Mouse (Mus musculus): ENCODE results near the gene Abcc1. TPM values are rescaled to one million over a fixed set of nuclear protein-coding genes. Genes with fewer than 3 reads are reported as not detected.

Abcc1 gene
- polyA plus RNA-seq, 1 experiment: 9.1 TPM

DNA sequence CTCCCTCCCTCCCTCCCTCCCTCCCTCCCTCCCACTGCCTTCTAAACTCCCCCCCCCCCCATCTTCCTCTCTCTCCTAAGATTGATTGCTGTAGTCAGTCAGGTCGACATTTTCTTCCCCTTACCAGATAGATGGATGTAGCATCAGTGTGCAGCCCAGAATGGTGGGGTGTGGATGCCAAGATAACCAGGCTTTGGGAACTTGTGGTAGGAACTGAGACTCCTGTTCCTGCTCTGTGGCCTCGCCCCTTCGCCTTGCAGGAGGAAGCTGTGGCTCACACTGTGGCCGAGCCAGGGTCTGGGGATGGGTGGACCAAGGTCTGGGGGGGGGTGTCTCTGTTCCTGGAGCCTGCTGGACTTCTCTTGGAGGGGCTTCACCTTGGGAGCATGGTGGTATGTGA is 4.1 kb downstream of the Abcc1 start:
- whole genome bisulfite sequencing: 5% methylated on average over 4 of the region's 4 CpGs
- no peak for TF ChIP-seq CTCF (IDR thresholded peaks at IDR 0.05; ENCODE audit: control insufficient read depth, insufficient read depth, low read length)
- TF ChIP-seq POLR2A (IDR thresholded peaks at IDR 0.05; ENCODE audit: borderline replicate concordance, control insufficient read depth, low read depth, low read length): no peak
- Histone ChIP-seq H3K4me3 (replicated peaks; ENCODE audit: control insufficient read depth, low read depth, low read length) (no peak overlapping the region), H3K27ac (ENCODE audit: control insufficient read depth, insufficient read depth, low read depth, low read length, poor library complexity) (no peak overlapping the region), H3K4me1 (ENCODE audit: control insufficient read depth, insufficient read depth, low read length) (peaks cover 2% of the 10 kb centered on the region; the same call in 1 of the 2 replicates)

GRCm38 (mm10) chr16:14366017-14366416 is 4.7 kb downstream of the Abcc1 start:
- TF ChIP-seq POLR2A (IDR thresholded peaks at IDR 0.05; ENCODE audit: borderline replicate concordance, control insufficient read depth, low read depth, low read length) (no peak), CTCF (IDR thresholded peaks at IDR 0.05; ENCODE audit: control insufficient read depth, insufficient read depth, low read length) (no peak)
- 88% methylated on average over 1 of the region's 1 CpGs for WGBS
- Histone ChIP-seq H3K4me3 (replicated peaks; ENCODE audit: control insufficient read depth, low read depth, low read length) (no peak overlapping the region), H3K27ac (ENCODE audit: control insufficient read depth, insufficient read depth, low read depth, low read length, poor library complexity) (no peak overlapping the region), H3K4me1 (ENCODE audit: control insufficient read depth, insufficient read depth, low read length) (peaks cover 2% of the 10 kb centered on the region; the same call in 1 of the 2 replicates)

- Histone ChIP-seq H3K27ac (ENCODE audit: control insufficient read depth, insufficient read depth, low read depth, low read length, poor library complexity) (no peak overlapping the region), H3K4me3 (replicated peaks; ENCODE audit: control insufficient read depth, low read depth, low read length) (no peak overlapping the region), H3K4me1 (ENCODE audit: control insufficient read depth, insufficient read depth, low read length) (no peaks in the 10 kb centered on the region)
- no peak for TF ChIP-seq POLR2A (IDR thresholded peaks at IDR 0.05; ENCODE audit: borderline replicate concordance, control insufficient read depth, low read depth, low read length)
- no peak for TF ChIP-seq CTCF (IDR thresholded peaks at IDR 0.05; ENCODE audit: control insufficient read depth, insufficient read depth, low read length)
- WGBS: 89% methylated on average over 1 of the region's 1 CpGs
These were observed 10.0 kb downstream of the Abcc1 start for GRCm38 (mm10) chr16:14371367-14371766.

DNA sequence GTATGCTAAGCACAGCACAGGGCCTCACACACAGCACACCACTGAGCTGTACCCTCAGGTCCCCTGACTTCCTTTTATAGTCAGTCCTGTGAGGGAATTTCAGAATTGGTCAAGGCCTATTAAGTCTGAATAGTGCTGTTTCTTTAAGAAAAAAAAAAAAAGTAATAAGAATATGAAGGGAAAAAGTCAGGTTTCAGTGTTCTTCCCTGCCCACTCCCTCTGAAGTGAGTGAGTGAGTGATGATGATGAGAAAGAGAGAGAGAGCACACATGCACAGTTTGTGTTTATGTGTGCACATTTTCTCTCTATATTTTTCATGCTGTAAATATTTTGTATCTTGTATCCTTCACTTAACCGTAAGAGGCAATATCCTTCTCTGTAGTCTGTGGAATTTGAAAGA is 11.0 kb downstream of the Abcc1 start:
- 9% methylated on average over 1 of the region's 1 CpGs for WGBS
- H3K27ac ChIP-seq (ENCODE audit: control insufficient read depth, insufficient read depth, low read depth, low read length, poor library complexity): no peak overlapping the region
- no peak overlapping the region for H3K4me3 ChIP-seq (replicated peaks; ENCODE audit: control insufficient read depth, low read depth, low read length)
- no peaks in the 10 kb centered on the region for H3K4me1 ChIP-seq (ENCODE audit: control insufficient read depth, insufficient read depth, low read length)
- TF ChIP-seq CTCF (IDR thresholded peaks at IDR 0.05; ENCODE audit: control insufficient read depth, insufficient read depth, low read length) (no peak), POLR2A (IDR thresholded peaks at IDR 0.05; ENCODE audit: borderline replicate concordance, control insufficient read depth, low read depth, low read length) (no peak)

- H3K4me1 ChIP-seq (ENCODE audit: control insufficient read depth, insufficient read depth, low read length): no peaks in the 10 kb centered on the region
- H3K4me3 ChIP-seq (replicated peaks; ENCODE audit: control insufficient read depth, low read depth, low read length): no peak overlapping the region
- no peak overlapping the region for H3K27ac ChIP-seq (ENCODE audit: control insufficient read depth, insufficient read depth, low read depth, low read length, poor library complexity)
- 29% methylated on average over 4 of the region's 4 CpGs for WGBS
- TF ChIP-seq POLR2A (IDR thresholded peaks at IDR 0.05; ENCODE audit: borderline replicate concordance, control insufficient read depth, low read depth, low read length): no peak
- TF ChIP-seq CTCF (IDR thresholded peaks at IDR 0.05; ENCODE audit: control insufficient read depth, insufficient read depth, low read length): no peak
These were observed 11.5 kb downstream of the Abcc1 start for GRCm38 (mm10) chr16:14372817-14373301.

DNA sequence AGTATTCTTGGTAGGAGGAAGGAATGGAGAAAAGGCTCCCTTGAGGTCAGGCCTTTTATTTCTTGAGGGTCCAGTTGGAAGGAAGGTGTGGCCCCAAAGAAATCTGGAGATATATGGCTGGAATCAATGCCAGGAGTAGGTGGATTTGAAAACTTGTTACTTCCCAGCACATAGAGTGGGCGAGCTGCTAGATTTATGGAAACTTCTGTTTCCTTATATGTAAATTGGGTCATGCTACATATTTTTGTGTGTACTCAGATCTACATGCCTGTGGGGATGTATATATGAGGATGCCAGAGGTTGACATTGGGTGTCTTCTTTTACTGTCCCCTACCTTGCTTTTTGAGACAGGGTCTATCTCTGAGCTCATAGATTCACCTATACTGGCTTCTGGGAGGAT is 14.6 kb downstream of the Abcc1 start:
- 84% methylated on average over 1 of the region's 1 CpGs for WGBS
- H3K4me1 ChIP-seq (ENCODE audit: control insufficient read depth, insufficient read depth, low read length): peaks cover 8% of the 10 kb centered on the region

GRCm38 (mm10) chr16:14376352-14376751 is 15.0 kb downstream of the Abcc1 start:
- TF ChIP-seq POLR2A (IDR thresholded peaks at IDR 0.05; ENCODE audit: borderline replicate concordance, control insufficient read depth, low read depth, low read length) (no peak), CTCF (IDR thresholded peaks at IDR 0.05; ENCODE audit: control insufficient read depth, insufficient read depth, low read length) (no peak)
- Histone ChIP-seq H3K4me3 (replicated peaks; ENCODE audit: control insufficient read depth, low read depth, low read length) (no peak overlapping the region), H3K27ac (ENCODE audit: control insufficient read depth, insufficient read depth, low read depth, low read length, poor library complexity) (no peak overlapping the region), H3K4me1 (ENCODE audit: control insufficient read depth, insufficient read depth, low read length) (peaks cover 8% of the 10 kb centered on the region)
- WGBS: 79% methylated on average over 2 of the region's 2 CpGs

More for the DNA sequence above, 14.6 kb downstream of the Abcc1 start:
- Histone ChIP-seq H3K27ac (ENCODE audit: control insufficient read depth, insufficient read depth, low read depth, low read length, poor library complexity) (no peak overlapping the region), H3K4me3 (replicated peaks; ENCODE audit: control insufficient read depth, low read depth, low read length) (no peak overlapping the region)
- no peak for TF ChIP-seq POLR2A (IDR thresholded peaks at IDR 0.05; ENCODE audit: borderline replicate concordance, control insufficient read depth, low read depth, low read length)
- no peak for TF ChIP-seq CTCF (IDR thresholded peaks at IDR 0.05; ENCODE audit: control insufficient read depth, insufficient read depth, low read length)

DNA sequence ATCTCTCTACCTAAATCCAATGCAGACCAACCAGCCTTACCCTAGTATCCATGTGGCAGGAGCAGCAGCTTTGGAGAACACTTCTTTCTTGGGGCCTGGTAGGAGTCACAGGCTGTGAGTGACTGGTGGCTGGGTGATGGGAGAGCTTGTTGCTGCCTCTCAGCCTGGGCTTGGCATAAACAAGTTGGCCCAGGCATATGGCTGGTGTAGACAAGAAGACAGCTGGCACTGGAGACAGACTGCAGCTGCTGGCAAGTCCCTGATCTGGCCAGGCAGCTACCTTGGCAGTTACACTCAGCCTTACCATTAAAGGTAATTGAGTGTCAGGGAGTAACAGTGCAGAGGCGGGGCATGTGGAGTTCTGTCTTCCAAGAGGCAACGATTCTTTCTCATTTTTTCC is 16.0 kb downstream of the Abcc1 start:
- TF ChIP-seq POLR2A (IDR thresholded peaks at IDR 0.05; ENCODE audit: borderline replicate concordance, control insufficient read depth, low read depth, low read length) (no peak), CTCF (IDR thresholded peaks at IDR 0.05; ENCODE audit: control insufficient read depth, insufficient read depth, low read length) (no peak)
- peaks cover 8% of the 10 kb centered on the region for H3K4me1 ChIP-seq (ENCODE audit: control insufficient read depth, insufficient read depth, low read length)
- WGBS: 32% methylated on average over 2 of the region's 2 CpGs
- H3K27ac ChIP-seq (ENCODE audit: control insufficient read depth, insufficient read depth, low read depth, low read length, poor library complexity): no peak overlapping the region
- no peak overlapping the region for H3K4me3 ChIP-seq (replicated peaks; ENCODE audit: control insufficient read depth, low read depth, low read length)

DNA sequence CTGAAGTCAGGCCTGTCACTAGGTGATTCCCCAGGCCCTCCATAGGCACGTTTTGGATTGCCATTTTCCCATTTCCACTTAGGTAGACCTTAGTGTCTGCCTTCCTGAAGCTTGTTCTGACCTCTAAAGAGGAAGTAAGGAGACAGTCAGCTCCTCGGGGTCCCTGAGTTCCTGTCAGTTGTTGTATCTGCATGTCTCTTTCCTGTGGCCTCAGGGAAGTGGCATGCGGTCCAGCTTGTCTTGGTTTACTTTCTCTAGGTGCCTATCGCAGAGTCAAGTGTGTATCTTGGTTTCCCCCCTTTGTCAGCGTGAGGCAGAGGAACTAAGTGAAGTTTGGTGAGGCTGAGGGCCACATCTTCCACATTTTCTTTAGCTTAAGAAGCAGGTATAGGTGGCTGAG is 17.3 kb downstream of the Abcc1 start:
- WGBS: 4% methylated on average over 5 of the region's 5 CpGs
- TF ChIP-seq CTCF (IDR thresholded peaks at IDR 0.05; ENCODE audit: control insufficient read depth, insufficient read depth, low read length) (no peak), POLR2A (IDR thresholded peaks at IDR 0.05; ENCODE audit: borderline replicate concordance, control insufficient read depth, low read depth, low read length) (no peak)
- Histone ChIP-seq H3K4me3 (replicated peaks; ENCODE audit: control insufficient read depth, low read depth, low read length) (no peak overlapping the region), H3K4me1 (ENCODE audit: control insufficient read depth, insufficient read depth, low read length) (peaks cover 8% of the 10 kb centered on the region), H3K27ac (ENCODE audit: control insufficient read depth, insufficient read depth, low read depth, low read length, poor library complexity) (no peak overlapping the region)
